Mouse (Mus musculus) cerebellum, adult 2 months (tissue): Measurements from ENCODE around the gene Gpc1.

Experiments
- CTCF ChIP-seq: fragments of 200-500 bp; IDR thresholded peaks from 2 replicates; pipeline ENCODE4 v1.5.1; 2011; ENCODE audit warnings: low read depth, mild to moderate bottlenecking, control low read depth, low read length, moderate library complexity, borderline replicate concordance; ENCODE audit not compliant: insufficient read depth
- POLR2A ChIP-seq: fragments of 200-500 bp; IDR thresholded peaks from 2 replicates; pipeline ENCODE4 v1.6.1; 2011; ENCODE audit warnings: low read length, control low read depth, borderline replicate concordance; ENCODE audit not compliant: insufficient read depth

GRCm38 (mm10) chr1:92788049-92788448 is 43.4 kb upstream of the Gpc1 start:
- TF ChIP-seq CTCF (no peak), POLR2A (no peak)
